Mouse (Mus musculus): ENCODE results near the gene Xpo6. TPM values are rescaled to one million over a fixed set of nuclear protein-coding genes. Genes with fewer than 3 reads are reported as not detected.

Gene Xpo6
- polyA plus RNA-seq, 1 experiment from 2014 or later: 56.5 TPM

- no peak for DNase-seq (ENCODE audit: low spot score)
Observed at GRCm38 (mm10) chr7:126080949-126081654, 119.2 kb downstream of the Xpo6 start.

GRCm38 (mm10) chr7:126076935-126077334 is 123.4 kb downstream of the Xpo6 start:
- DNase-seq (ENCODE audit: low spot score): no peak

DNA sequence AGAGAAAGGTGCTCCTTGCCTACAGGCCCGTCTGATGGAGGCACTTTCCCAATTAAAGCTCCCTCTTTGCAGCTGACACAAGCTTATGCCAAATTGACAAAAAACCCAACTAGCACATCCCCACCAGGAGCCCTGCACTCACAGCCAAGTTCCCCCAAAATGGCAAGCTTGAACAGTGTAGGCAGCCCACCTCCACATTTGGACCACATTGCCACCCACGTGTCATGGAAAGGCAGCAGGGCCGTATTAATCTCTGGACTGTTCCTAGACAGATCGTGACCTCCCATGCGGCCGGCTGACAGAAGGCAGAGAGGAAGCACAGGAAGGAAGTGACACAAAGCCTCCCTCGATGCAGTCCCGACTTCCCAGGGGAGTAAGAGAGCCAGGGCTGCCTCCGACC is 125.2 kb downstream of the Xpo6 start:
- no peak for DNase-seq (ENCODE audit: low spot score)

GRCm38 (mm10) chr7:126070321-126070720 is 130.0 kb downstream of the Xpo6 start:
- DNase-seq (ENCODE audit: low spot score): no peak

DNA sequence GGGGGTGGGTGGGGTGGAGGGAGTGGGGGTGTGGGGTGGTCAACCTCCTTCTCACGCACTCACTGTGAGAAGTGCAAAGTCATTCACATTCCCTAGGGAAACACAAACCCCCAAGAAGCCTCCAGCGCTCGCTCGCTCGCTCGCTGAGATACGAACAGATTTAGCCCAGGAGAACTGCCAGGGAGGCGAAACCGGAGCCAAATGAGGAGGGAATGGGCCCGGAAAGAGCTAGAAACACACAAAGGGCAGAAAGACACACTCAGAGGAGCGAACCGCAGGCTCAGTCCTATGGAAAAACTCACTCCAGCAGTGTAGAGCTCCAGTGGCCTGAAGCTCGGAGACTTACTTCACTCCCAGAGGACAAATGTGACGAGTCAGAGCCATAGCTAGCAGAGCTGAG is 133.5 kb downstream of the Xpo6 start:
- no peak for DNase-seq (ENCODE audit: low spot score)

- no peak for DNase-seq (ENCODE audit: low spot score)
Observed at GRCm38 (mm10) chr7:126065243-126065876, 134.9 kb downstream of the Xpo6 start.

GRCm38 (mm10) chr7:126062228-126062627 is 138.1 kb downstream of the Xpo6 start:
- DNase-seq (ENCODE audit: low spot score): no peak

GRCm38 (mm10) chr7:126058918-126059317 is 141.4 kb downstream of the Xpo6 start:
- no peak for DNase-seq (ENCODE audit: low spot score)

- no peak for DNase-seq (ENCODE audit: low spot score)
Observed at GRCm38 (mm10) chr7:126057332-126057914, 142.9 kb downstream of the Xpo6 start.

DNA sequence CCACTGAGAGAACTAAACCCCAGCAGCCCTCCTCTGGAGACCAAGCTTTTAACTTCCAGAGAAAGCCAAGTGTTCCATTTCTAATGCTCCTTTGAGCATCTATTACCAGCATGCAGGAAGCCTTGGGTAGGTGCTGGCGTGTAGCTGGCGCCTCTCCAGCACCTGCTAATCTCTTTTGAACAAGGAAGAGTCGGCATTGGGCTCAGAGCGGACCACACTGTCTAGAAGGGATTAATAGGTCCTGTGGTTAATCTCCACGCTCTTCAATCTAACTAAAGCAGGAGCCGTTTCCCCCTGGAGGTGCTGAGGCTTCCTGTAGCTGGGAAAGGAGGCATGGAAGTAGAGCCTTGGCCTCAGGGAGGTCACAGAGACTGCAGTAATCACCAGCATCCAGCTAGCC is 145.7 kb downstream of the Xpo6 start:
- no peak for DNase-seq (ENCODE audit: low spot score)

DNA sequence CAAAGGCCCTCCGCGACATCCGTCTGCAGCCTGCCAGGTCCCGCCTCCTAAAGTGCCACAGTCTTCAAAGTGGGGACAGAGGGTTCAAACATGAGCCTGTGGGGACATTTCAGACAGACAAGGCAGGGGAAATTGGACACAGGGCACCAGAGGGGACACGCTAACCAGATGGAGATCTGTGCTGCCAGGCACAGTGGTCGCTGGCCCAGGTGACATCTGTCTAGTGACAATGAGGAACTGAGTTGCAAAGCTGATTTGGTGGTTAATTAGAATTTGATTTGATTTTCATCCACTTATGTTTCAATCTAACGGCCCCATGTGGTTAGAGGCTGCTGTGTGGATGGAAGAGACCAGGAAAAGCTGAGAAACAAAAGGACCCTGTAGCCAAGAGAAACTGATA is 146.7 kb downstream of the Xpo6 start:
- DNase-seq (ENCODE audit: low spot score): no peak

- DNase-seq (ENCODE audit: low spot score): no peak
Observed at GRCm38 (mm10) chr7:126051910-126052309, 148.4 kb downstream of the Xpo6 start.

Other genes starting within 250 kb of the Xpo6 start
- gene Gsg1l, start 118.1 kb downstream of the Xpo6 start, polyA plus RNA-seq (2015; fragmentation: Nextera tagmentation; extraction: Ambion mirVana): 0.06 TPM in 1 of 2 replicates, not detected in the other
- gene Sbk1, start 72.1 kb upstream of the Xpo6 start, polyA plus RNA-seq (2015; fragmentation: Nextera tagmentation; extraction: Ambion mirVana): 17.9 and 19.1 TPM in 2 replicates
- gene Lat, start 169.1 kb upstream of the Xpo6 start, polyA plus RNA-seq (2015; fragmentation: Nextera tagmentation; extraction: Ambion mirVana): 890 and 915 TPM in 2 replicates
- gene Spns1, start 176.9 kb upstream of the Xpo6 start, polyA plus RNA-seq (2015; fragmentation: Nextera tagmentation; extraction: Ambion mirVana): 39.4 and 43.3 TPM in 2 replicates
- 5.1 and 6.7 TPM in 2 replicates for gene Nfatc2ip, start 196.2 kb upstream of the Xpo6 start, polyA plus RNA-seq (2015; fragmentation: Nextera tagmentation; extraction: Ambion mirVana)
- gene Cd19, start 214.4 kb upstream of the Xpo6 start, polyA plus RNA-seq (2015; fragmentation: Nextera tagmentation; extraction: Ambion mirVana): 0.13 and 0.22 TPM in 2 replicates
- gene Rabep2, start 228.3 kb upstream of the Xpo6 start, polyA plus RNA-seq (2015; fragmentation: Nextera tagmentation; extraction: Ambion mirVana): 22.2 and 22.7 TPM in 2 replicates